Mouse (Mus musculus): ENCODE data around the gene Zbtb20.

GRCm38 (mm10) chr16:43641230-43641629 lies 765.5 kb downstream of the Zbtb20 start:
- no peak for TF ChIP-seq CTCF (IDR thresholded peaks at IDR 0.05; ENCODE audit: control insufficient read depth, insufficient read depth, insufficient read length)
- no peak for TF ChIP-seq USF1 (IDR thresholded peaks at IDR 0.05; ENCODE audit: low read depth)
- no peak for TF ChIP-seq MYOD1 (IDR thresholded peaks at IDR 0.05; ENCODE audit: control insufficient read depth, insufficient read length, low read depth)

All from C2C12 (cell line).